Mouse (Mus musculus): ENCODE measurements around the gene Nup160. TPM values are rescaled to one million over a fixed set of nuclear protein-coding genes. Genes with fewer than 3 reads are reported as not detected.

Nup160 gene
- polyA plus RNA-seq, 1 experiment = 22.7 TPM

DNA sequence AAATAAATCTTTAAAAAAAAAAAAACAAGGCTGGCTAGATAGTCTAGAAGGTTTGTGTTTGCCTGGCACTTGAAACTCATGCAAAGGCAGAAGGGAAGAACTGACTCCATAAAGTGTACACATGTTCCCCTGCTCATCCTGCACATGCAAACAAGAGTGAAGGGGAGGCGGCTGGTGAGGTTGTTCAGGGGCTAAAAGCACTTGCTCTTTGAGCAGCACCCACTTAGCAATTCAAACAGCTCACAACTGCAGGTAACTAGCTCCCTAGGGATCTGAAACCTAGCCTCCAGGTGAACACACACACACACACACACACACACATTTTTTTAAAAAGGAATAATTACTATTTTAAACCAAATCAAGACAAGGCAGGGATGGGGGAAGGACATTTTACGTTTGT, 104.9 kb downstream of the Nup160 start:
- DNase-seq = no peak
- no peak overlapping the region for H3K4me3 ChIP-seq (ENCODE audit: control insufficient read depth, insufficient read depth, low read length)
- TF ChIP-seq CTCF (IDR thresholded peaks at IDR 0.05; ENCODE audit: borderline replicate concordance, control insufficient read depth, extremely low read depth, insufficient read depth, low read length, poor library complexity) = no peak
- TF ChIP-seq POLR2A (IDR thresholded peaks at IDR 0.05; ENCODE audit: control insufficient read depth, extremely low read depth, insufficient read depth, low read length, poor library complexity) = no peak
- peaks cover 35% of the 10 kb centered on the region for H3K36me3 ChIP-seq (ENCODE audit: control insufficient read depth, insufficient read depth, low read length)
- H3K27ac ChIP-seq (ENCODE audit: control insufficient read depth, insufficient read depth, low read length) = no peak overlapping the region
- no peaks in the 10 kb centered on the region; the same call in 1 of the 2 replicates for H3K27me3 ChIP-seq (ENCODE audit: control insufficient read depth, insufficient read depth, low read length)
- 76% methylated on average over 2 of the region's 2 CpGs for WGBS
- H3K4me1 ChIP-seq (replicated peaks; ENCODE audit: control insufficient read depth, insufficient read depth, low read length) = 0 out of 2 replicates have a peak, but pooled peaks cover 3% of the 10 kb centered on the region

DNA sequence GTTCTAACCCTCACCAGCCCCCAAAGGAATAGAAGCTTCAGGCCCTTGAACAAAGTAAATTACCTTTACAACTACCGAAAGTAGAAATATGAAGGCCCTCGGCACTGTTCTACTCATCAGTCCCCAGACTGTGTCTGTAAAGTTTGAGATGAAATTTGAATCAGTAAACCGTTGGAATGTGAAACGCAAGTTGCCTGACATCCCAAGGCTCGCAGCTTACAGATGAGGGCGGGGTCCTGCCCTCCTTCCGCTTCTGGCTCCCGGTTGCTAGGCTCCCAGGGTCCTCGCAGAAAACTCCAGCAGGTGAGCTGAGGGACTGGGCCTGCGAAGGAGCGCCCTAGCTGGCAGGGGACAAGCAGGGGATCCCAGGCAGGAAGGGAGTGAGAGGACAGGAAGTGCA, 105.4 kb downstream of the Nup160 start, which contains the start of gene Agbl2:
TSS of gene Agbl2 (plus strand) at position 270 of the 400 bp plus-strand sequence.
- H3K4me3 ChIP-seq (ENCODE audit: control insufficient read depth, insufficient read depth, low read length) = peak within 1 kb of the TSS; percentile 21; the same call in 1 of the 2 replicates
- no peak within 1 kb of the TSS for H3K27ac ChIP-seq (ENCODE audit: control insufficient read depth, insufficient read depth, low read length)
- no peaks in the 10 kb centered on the region; the same call in 1 of the 2 replicates for H3K27me3 ChIP-seq (ENCODE audit: control insufficient read depth, insufficient read depth, low read length)
- H3K4me1 ChIP-seq (replicated peaks; ENCODE audit: control insufficient read depth, insufficient read depth, low read length) = 0 out of 2 replicates have a peak, but pooled peaks cover 3% of the 10 kb centered on the region
- peaks cover 30% of the 10 kb centered on the region for H3K36me3 ChIP-seq (ENCODE audit: control insufficient read depth, insufficient read depth, low read length)
- TF ChIP-seq POLR2A (IDR thresholded peaks at IDR 0.05; ENCODE audit: control insufficient read depth, extremely low read depth, insufficient read depth, low read length, poor library complexity) (no peak), CTCF (IDR thresholded peaks at IDR 0.05; ENCODE audit: borderline replicate concordance, control insufficient read depth, extremely low read depth, insufficient read depth, low read length, poor library complexity) (no peak)
- 8% methylated on average over 11 of the region's 11 CpGs for WGBS
- peak; percentile 6 for DNase-seq

- no peaks in the 10 kb centered on the region; the same call in 1 of the 2 replicates for H3K27me3 ChIP-seq (ENCODE audit: control insufficient read depth, insufficient read depth, low read length)
- TF ChIP-seq POLR2A (IDR thresholded peaks at IDR 0.05; ENCODE audit: control insufficient read depth, extremely low read depth, insufficient read depth, low read length, poor library complexity) (no peak), CTCF (IDR thresholded peaks at IDR 0.05; ENCODE audit: borderline replicate concordance, control insufficient read depth, extremely low read depth, insufficient read depth, low read length, poor library complexity) (no peak)
- no peak overlapping the region for H3K27ac ChIP-seq (ENCODE audit: control insufficient read depth, insufficient read depth, low read length)
- DNase-seq = peak; percentile 3
- 5% methylated on average over 29 of the region's 29 CpGs for WGBS
- H3K4me1 ChIP-seq (replicated peaks; ENCODE audit: control insufficient read depth, insufficient read depth, low read length) = 0 out of 2 replicates have a peak, but pooled peaks cover 3% of the 10 kb centered on the region
- peak overlapping the region; percentile 21; the same call in 1 of the 2 replicates for H3K4me3 ChIP-seq (ENCODE audit: control insufficient read depth, insufficient read depth, low read length)
- peaks cover 24% of the 10 kb centered on the region for H3K36me3 ChIP-seq (ENCODE audit: control insufficient read depth, insufficient read depth, low read length)
Observed at GRCm38 (mm10) chr2:90782901-90783486, 106.0 kb downstream of the Nup160 start.

Other genes with a start within 250 kb of the Nup160 start
- gene Ptprj, start 96.6 kb upstream of the Nup160 start, polyA plus RNA-seq (2012; rRNA removed) = 5.0 and 6.5 TPM in 2 replicates
- gene Fnbp4, start 68.2 kb downstream of the Nup160 start, polyA plus RNA-seq (2012; rRNA removed) = 101 and 105 TPM in 2 replicates
- gene Agbl2, start 105.5 kb downstream of the Nup160 start, polyA plus RNA-seq (2012; rRNA removed) = 0.31 and 0.44 TPM in 2 replicates
- 44.2 and 57.2 TPM in 2 replicates for gene Mtch2, start 169.9 kb downstream of the Nup160 start, polyA plus RNA-seq (2012; rRNA removed)
- gene C1qtnf4, start 208.6 kb downstream of the Nup160 start, polyA plus RNA-seq (2012; rRNA removed) = 2.5 and 4.9 TPM in 2 replicates
- gene Kbtbd4, start 227.5 kb downstream of the Nup160 start, polyA plus RNA-seq (2012; rRNA removed) = 26.9 and 29.1 TPM in 2 replicates
- 133 and 163 TPM in 2 replicates for gene Ndufs3, start 227.6 kb downstream of the Nup160 start, polyA plus RNA-seq (2012; rRNA removed)